Mouse (Mus musculus): ENCODE measurements around the gene Srgap3.
A peak's percentile ranks its signal among the peaks of the same experiment; 100 is the strongest.

Gene Srgap3

GRCm38 (mm10) chr6:112818403-112818901, 128.6 kb downstream of the Srgap3 start:
- no peak for DNase-seq (ENCODE audit: low spot score in 2 of 2)

- DNase-seq (ENCODE audit: low spot score in 2 of 2): no peak
Observed at GRCm38 (mm10) chr6:112815604-112816003, 131.5 kb downstream of the Srgap3 start.

DNA sequence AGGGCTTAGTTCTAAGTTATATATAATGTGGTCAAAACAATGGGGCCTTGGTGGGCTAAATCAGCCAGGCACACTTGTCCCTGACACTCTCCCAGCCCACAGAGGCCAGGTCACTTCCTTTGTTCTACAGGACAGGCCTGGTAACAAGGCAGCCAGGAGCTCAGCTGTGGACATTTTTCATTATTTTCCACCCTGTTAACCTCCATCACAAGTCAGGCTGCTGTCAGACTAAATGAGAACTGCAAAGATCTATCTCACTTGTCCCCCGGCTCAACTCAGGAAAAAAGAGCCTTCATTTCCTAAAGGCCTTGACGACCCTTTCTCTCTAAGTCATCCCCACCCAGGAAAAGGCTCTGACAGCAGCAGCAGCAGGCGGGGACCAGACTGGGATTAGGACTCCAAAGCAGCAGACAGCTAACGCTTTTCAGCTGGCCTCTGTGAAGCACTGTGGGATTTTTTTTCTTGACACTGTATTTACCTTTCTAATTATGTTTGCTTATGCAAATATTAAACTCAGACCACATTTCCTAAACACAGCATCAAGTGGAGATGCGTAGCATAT, 132.5 kb downstream of the Srgap3 start:
- no peak for DNase-seq (ENCODE audit: low spot score in 2 of 2)

GRCm38 (mm10) chr6:112812884-112813283, 134.2 kb downstream of the Srgap3 start:
- no peak for DNase-seq (ENCODE audit: low spot score in 2 of 2)

DNA sequence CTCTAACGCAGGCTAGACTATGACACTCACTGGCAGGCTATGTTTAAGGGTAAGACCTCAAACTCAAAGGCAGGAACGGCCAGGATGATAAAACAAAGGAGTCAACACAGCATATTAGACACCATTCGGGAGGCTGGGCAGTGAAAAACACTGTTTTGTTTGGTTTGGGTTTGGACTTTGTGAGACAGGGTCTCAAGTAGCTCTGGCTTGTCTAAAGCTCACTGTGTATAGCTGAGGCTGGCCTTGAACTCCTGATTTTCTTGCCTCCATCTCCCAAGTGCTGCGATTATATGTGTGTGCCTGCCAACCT, 136.6 kb downstream of the Srgap3 start:
- DNase-seq (ENCODE audit: low spot score in 2 of 2): no peak

DNA sequence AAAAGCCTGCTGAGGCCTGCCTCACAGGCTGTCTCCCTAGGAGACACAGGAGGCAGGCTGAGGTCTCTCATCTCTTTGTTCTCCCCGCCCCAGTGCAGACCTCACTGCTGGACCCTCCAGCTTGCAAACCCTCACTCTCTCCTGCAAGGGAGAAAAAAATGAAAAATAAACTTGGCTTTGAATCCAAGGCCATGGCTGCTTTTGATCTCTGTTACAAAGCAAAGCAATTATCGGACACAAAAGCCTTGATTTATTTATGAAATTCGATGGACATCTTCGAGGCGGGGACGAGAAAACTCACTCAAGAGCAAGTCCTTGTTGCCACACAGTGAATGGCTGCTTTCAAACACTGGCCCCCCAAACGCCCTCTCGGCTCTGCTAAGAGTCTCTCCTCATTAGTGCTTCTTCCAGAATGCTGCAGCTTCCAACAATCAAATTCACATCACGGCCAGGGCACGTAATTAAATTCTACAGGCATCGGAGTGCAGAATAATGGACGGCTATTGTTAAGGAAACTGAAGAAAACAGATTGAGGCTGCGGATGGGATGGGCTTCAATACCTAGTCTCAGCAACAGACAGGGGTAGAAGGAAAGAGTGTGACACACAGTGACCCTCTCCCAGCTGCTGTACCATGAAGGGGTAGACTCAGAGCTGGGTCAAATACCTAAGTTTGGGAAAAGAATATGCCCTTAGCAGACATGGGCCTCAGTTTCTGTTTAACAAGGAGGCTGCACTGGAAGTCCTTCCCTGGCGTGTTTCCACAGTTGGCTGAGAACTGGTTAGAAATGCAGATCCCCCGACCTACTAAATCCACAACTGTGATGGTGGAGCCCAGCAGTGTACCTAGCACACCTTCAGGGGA, 137.2 kb downstream of the Srgap3 start:
- DNase-seq (ENCODE audit: low spot score in 2 of 2): peak; percentile 44 to 64

DNA sequence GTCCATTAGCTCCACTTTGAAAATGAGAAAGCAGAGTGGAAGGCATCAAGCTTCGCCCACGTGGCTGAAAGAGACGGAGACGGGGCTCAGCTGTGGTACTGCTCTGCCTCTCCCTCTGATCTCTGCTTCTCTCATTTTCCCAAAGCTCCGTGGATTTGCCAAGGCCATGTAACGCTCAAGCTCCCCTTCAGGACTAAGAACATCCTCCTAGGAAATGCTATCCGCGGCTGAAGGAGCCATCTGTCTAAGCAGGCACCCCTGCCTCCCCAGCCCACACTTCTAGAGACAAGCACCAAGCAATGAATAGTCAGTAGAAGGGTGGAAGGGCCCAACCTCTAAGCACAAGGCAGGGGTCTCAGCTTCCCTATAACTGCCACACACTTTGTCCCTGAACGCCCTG, 138.3 kb downstream of the Srgap3 start:
- no peak for DNase-seq (ENCODE audit: low spot score in 2 of 2)

DNA sequence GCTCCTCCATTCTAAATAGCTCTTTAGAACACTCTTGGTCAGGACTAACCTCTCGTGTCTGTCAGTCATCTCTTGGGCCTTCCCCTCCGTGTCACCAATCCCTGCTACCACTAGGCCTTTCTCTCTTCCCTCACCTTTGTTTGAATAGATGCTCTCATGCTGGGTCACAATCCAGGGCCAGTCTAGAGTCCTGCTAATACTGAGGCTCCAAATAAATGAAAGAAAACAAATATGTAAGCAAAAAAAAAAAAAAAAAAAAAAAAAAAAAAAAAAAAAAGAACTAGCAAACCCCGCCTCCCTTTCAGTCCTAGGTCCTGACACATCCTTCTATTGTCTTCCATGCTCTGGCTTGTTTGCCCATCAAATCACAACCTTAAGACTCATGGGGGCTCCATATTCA, 145.1 kb downstream of the Srgap3 start:
- DNase-seq (ENCODE audit: low spot score in 2 of 2): no peak

DNA sequence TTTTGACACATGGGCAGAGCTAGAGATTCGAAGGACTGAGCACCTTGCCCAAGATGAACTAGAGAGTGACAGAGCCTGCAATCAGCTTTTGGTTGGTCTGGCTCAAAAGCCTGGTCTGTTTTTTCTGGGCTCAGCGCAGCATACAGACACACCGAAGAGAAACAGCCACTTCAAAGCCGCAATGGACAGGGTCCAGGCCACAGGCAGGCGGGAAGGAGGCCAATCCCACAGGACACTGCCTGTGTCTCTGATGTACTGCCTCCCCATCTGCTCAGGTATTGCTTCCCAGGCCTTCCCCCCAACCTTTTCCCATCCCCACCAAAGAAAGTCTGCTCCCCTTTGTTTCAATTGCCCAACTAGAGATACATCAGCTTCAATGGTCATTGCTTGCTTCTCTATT, 148.7 kb downstream of the Srgap3 start:
- DNase-seq (ENCODE audit: low spot score in 2 of 2): no peak

- DNase-seq (ENCODE audit: low spot score in 2 of 2): no peak
Observed at GRCm38 (mm10) chr6:112796607-112797006, 150.5 kb downstream of the Srgap3 start.

GRCm38 (mm10) chr6:112793887-112794286, 153.2 kb downstream of the Srgap3 start:
- DNase-seq (ENCODE audit: low spot score in 2 of 2): no peak

DNA sequence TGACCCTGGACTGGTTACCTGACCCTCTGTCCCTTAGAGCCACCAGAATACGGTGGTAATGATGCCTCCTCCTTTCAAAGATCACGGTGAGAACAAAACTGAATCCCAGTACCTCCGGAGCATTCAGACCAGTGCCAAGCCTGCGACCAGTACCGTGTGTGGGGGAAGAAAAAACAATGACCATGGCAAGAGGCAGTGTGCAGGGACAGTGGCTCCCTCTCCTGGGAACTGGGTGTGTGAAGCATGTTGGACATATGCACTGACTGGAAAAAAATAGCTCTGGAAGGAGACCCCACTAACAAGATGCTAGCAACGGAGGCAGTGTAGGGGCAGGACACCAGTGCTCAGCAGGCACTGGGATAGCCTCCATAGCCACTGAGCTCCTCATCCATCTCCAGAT, 157.2 kb downstream of the Srgap3 start:
- DNase-seq (ENCODE audit: low spot score in 2 of 2): no peak

DNA sequence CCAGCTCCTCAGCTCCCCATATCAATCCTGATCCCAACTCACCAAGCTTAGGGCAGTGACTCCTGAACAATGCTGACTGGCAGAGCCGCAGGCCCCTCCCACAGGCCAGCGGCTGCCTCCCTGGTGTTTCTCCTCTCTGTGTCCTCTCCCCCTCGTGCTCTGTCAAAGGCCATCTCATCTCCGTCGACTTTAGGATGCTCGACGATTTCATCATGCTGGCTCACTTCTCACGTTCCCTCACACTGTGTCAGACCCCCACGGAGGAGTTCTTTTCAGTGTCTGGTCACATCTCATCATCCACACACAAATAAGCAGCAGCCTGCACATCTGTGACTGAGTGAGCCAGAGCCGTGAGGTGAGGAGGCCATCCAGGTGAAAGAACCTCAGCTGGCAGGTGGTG, 158.4 kb downstream of the Srgap3 start:
- DNase-seq (ENCODE audit: low spot score in 2 of 2): no peak

- DNase-seq (ENCODE audit: low spot score in 2 of 2): no peak
Observed at GRCm38 (mm10) chr6:112788174-112788573, 158.9 kb downstream of the Srgap3 start.

- no peak for DNase-seq (ENCODE audit: low spot score in 2 of 2)
Observed at GRCm38 (mm10) chr6:112781409-112782093, 165.5 kb downstream of the Srgap3 start.

GRCm38 (mm10) chr6:112778211-112778610, 168.9 kb downstream of the Srgap3 start:
- DNase-seq (ENCODE audit: low spot score in 2 of 2): no peak

- no peak for DNase-seq (ENCODE audit: low spot score in 2 of 2)
Observed at GRCm38 (mm10) chr6:112776718-112777117, 170.3 kb downstream of the Srgap3 start.

DNA sequence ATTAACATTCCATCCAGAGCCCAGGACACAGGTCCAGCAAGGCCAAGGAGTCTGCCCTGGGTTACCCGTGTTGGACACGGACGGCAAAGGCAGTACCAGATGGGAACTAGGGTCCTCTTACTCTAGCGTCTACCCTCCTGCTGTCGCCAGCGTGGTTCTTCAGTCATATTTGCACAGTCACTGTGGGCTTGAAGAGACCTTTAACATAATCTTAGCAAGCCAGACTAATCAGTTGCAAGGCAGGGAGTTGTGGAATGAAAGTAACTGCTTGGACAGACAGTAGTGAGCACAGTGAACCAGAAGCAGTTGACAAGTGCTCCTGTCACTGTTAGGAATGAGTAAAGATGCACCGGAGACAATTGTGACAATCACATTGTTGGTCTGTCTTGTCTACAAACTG, 173.3 kb downstream of the Srgap3 start:
- no peak for DNase-seq (ENCODE audit: low spot score in 2 of 2)

GRCm38 (mm10) chr6:112770996-112771395, 176.1 kb downstream of the Srgap3 start:
- DNase-seq (ENCODE audit: low spot score in 2 of 2): no peak

DNA sequence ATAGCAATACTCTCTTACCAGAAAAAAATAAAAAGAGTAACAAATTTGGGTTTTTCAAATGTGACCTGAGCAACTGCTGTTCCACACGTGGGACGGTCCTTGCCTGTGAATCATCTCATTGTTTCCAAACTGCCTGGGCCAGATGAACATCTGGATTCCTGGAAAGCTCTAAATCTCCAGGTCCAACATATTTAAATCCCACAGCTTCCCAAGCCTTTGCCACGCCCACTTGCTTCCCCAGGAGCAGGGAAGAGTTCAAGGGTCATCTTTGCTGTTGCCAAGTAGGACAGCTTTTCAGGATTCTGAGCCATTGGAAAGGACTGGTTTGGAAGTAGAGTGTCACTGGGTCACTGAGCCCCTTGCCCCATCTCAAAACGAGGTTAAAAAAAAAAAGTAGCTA, 188.5 kb downstream of the Srgap3 start:
- no peak for DNase-seq (ENCODE audit: low spot score in 2 of 2)

DNA sequence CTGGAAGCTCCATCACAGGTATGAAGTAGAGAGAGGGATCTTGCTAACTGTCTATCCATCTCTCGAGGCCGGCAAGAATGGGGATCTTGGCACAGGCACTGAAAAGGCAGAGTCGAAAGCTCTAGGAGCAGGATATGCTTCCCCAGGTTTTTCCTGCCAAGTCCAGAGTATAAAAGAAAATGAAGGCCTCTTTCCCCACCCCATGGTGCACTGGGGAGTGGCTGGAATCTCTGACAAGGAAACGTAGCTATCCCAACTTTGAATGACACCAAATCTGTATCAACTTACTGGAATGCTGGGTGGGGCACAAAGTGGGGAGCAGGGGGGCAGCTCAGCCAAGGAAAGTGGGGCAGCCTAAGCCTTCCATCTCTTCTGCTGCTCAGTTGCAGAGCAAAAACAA, 190.2 kb downstream of the Srgap3 start:
- DNase-seq (ENCODE audit: low spot score in 2 of 2): no peak

DNA sequence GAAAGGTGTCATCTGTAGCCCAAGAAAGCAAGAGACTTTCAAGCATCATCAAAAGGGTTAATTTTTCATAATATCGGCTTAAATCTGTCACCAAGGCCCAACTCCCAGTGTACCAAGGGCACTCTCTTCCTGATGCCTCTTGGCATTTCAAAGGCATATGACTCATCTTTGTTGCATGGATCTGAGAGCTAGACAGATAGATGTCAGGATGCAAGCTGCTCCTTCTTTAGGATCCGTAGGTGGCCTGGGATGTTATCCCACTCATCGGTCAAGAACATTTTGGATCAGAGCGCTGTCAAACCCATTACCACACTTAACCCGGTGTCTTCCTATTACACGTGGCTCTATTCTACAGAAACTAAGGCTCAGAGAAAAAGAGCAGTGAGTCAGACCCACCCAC, 192.1 kb downstream of the Srgap3 start:
- no peak for DNase-seq (ENCODE audit: low spot score in 2 of 2)

GRCm38 (mm10) chr6:112752517-112752916, 194.5 kb downstream of the Srgap3 start:
- no peak for DNase-seq (ENCODE audit: low spot score in 2 of 2)

Data from frontal cortex, postnatal 10 days (tissue).